Mouse (Mus musculus): ENCODE results near the gene Olfr643. TPM values are rescaled to one million over a fixed set of nuclear protein-coding genes. Genes with fewer than 3 reads are reported as not detected.

Gene Olfr643
- not detected in 2 replicates for polyA plus RNA-seq (2014; fragmentation: Nextera tagmentation; extraction: Ambion mirVana)

GRCm38 (mm10) chr7:104137305-104137704 lies at the start of gene Olfr643:
Olfr643 (minus strand) TSS chr7:104137405.
- 79% methylated on average over 5 of the region's 5 CpGs for WGBS

GRCm38 (mm10) chr7:104183292-104183691 lies 46.1 kb upstream of the Olfr643 start, which contains the start of gene Olfr648:
Olfr648 (minus strand) TSS chr7:104183392.
- H3K36me3 ChIP-seq (ENCODE audit: control insufficient read depth, insufficient read depth, low read length) = no peaks in the 10 kb centered on the region
- no peak within 1 kb of the TSS for H3K9ac ChIP-seq (replicated peaks; ENCODE audit: low read depth, low read length)
- no peak within 1 kb of the TSS for H3K27ac ChIP-seq (ENCODE audit: low read length)
- no peak within 1 kb of the TSS for H3K4me3 ChIP-seq (ENCODE audit: low read depth, low read length)
- H3K9me3 ChIP-seq (ENCODE audit: control insufficient read depth, low read depth, low read length) = no peaks in the 10 kb centered on the region
- no peaks in the 10 kb centered on the region for H3K27me3 ChIP-seq (ENCODE audit: control insufficient read depth, insufficient read depth, low read length)
- H3K4me2 ChIP-seq (replicated peaks; ENCODE audit: low read depth, low read length) = no peak within 1 kb of the TSS
- 87% methylated on average over 2 of the region's 2 CpGs for WGBS
- no peak for ATAC-seq (ENCODE audit: insufficient number of reproducible peaks, insufficient read depth, low FRiP score, low read depth)
- H3K4me1 ChIP-seq (ENCODE audit: control insufficient read depth, insufficient read depth, low read length) = no peaks in the 10 kb centered on the region

More at GRCm38 (mm10) chr7:104137305-104137704, at the start of gene Olfr643:
- Histone ChIP-seq H3K27ac (ENCODE audit: low read length) (no peak within 1 kb of the TSS), H3K36me3 (ENCODE audit: control insufficient read depth, insufficient read depth, low read length) (no peaks in the 10 kb centered on the region), H3K27me3 (ENCODE audit: control insufficient read depth, insufficient read depth, low read length) (no peaks in the 10 kb centered on the region), H3K4me1 (ENCODE audit: control insufficient read depth, insufficient read depth, low read length) (no peaks in the 10 kb centered on the region), H3K4me3 (ENCODE audit: low read depth, low read length) (no peak within 1 kb of the TSS), H3K9ac (replicated peaks; ENCODE audit: low read depth, low read length) (no peak within 1 kb of the TSS), H3K9me3 (ENCODE audit: control insufficient read depth, low read depth, low read length) (no peaks in the 10 kb centered on the region), H3K4me2 (replicated peaks; ENCODE audit: low read depth, low read length) (no peak within 1 kb of the TSS)
- ATAC-seq (ENCODE audit: insufficient number of reproducible peaks, insufficient read depth, low FRiP score, low read depth) = no peak

- Histone ChIP-seq H3K9me3 (ENCODE audit: control insufficient read depth, low read depth, low read length) (no peaks in the 10 kb centered on the region), H3K4me2 (replicated peaks; ENCODE audit: low read depth, low read length) (no peak overlapping the region), H3K27ac (ENCODE audit: low read length) (no peak overlapping the region), H3K4me1 (ENCODE audit: control insufficient read depth, insufficient read depth, low read length) (no peaks in the 10 kb centered on the region), H3K4me3 (ENCODE audit: low read depth, low read length) (no peak overlapping the region), H3K9ac (replicated peaks; ENCODE audit: low read depth, low read length) (no peak overlapping the region), H3K27me3 (ENCODE audit: control insufficient read depth, insufficient read depth, low read length) (no peaks in the 10 kb centered on the region), H3K36me3 (ENCODE audit: control insufficient read depth, insufficient read depth, low read length) (no peaks in the 10 kb centered on the region)
- no peak for ATAC-seq (ENCODE audit: insufficient number of reproducible peaks, insufficient read depth, low FRiP score, low read depth)
- 88% methylated on average over 1 of the region's 1 CpGs for WGBS
These were observed 41.9 kb upstream of the Olfr643 start for GRCm38 (mm10) chr7:104179074-104179473.

DNA sequence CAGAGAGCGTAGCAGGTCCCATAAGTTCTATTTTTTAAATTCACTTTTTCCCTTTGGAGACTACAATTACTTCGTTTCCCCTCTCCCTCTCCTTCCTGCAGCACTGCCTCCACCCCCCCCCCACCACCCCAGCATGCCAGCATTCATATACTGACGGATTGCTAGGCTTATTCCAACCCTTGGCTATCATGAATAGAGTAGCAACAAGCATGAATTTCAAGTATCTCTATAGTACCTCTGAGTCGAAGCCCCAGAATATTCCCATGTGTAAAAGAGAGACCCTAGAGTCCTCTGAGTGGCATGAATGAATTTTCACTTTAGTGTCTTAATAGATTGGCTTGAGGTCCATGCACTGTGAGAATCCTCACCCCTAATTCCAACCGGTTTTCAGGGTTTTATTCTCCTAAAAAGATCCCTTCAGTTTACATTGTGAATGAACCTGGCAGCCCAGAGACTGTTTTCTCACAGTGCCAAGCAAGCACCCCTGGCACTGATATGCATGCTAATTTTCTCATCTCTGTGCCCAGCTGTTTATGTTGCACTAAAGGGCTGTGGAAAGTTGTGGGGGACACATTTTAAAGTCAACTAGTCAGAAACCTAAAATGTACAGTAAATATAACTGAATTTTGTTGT lies 41.3 kb upstream of the Olfr643 start:
- Histone ChIP-seq H3K36me3 (ENCODE audit: control insufficient read depth, insufficient read depth, low read length) (no peaks in the 10 kb centered on the region), H3K27me3 (ENCODE audit: control insufficient read depth, insufficient read depth, low read length) (no peaks in the 10 kb centered on the region), H3K27ac (ENCODE audit: low read length) (no peak overlapping the region), H3K4me3 (ENCODE audit: low read depth, low read length) (no peak overlapping the region), H3K4me1 (ENCODE audit: control insufficient read depth, insufficient read depth, low read length) (no peaks in the 10 kb centered on the region), H3K9me3 (ENCODE audit: control insufficient read depth, low read depth, low read length) (no peaks in the 10 kb centered on the region), H3K4me2 (replicated peaks; ENCODE audit: low read depth, low read length) (no peak overlapping the region), H3K9ac (replicated peaks; ENCODE audit: low read depth, low read length) (no peak overlapping the region)
- 74% methylated on average over 5 of the region's 5 CpGs for WGBS
- ATAC-seq (ENCODE audit: insufficient number of reproducible peaks, insufficient read depth, low FRiP score, low read depth) = no peak

- 85% methylated on average over 1 of the region's 1 CpGs for WGBS
- no peaks in the 10 kb centered on the region for H3K36me3 ChIP-seq (ENCODE audit: control insufficient read depth, insufficient read depth, low read length)
- H3K4me3 ChIP-seq (ENCODE audit: low read depth, low read length) = no peak overlapping the region
- no peak overlapping the region for H3K27ac ChIP-seq (ENCODE audit: low read length)
- H3K4me2 ChIP-seq (replicated peaks; ENCODE audit: low read depth, low read length) = no peak overlapping the region
- no peaks in the 10 kb centered on the region for H3K9me3 ChIP-seq (ENCODE audit: control insufficient read depth, low read depth, low read length)
- ATAC-seq (ENCODE audit: insufficient number of reproducible peaks, insufficient read depth, low FRiP score, low read depth) = no peak
- no peak overlapping the region for H3K9ac ChIP-seq (replicated peaks; ENCODE audit: low read depth, low read length)
- H3K4me1 ChIP-seq (ENCODE audit: control insufficient read depth, insufficient read depth, low read length) = no peaks in the 10 kb centered on the region
- no peaks in the 10 kb centered on the region for H3K27me3 ChIP-seq (ENCODE audit: control insufficient read depth, insufficient read depth, low read length)
These were observed 37.9 kb upstream of the Olfr643 start for GRCm38 (mm10) chr7:104175085-104175484.

DNA sequence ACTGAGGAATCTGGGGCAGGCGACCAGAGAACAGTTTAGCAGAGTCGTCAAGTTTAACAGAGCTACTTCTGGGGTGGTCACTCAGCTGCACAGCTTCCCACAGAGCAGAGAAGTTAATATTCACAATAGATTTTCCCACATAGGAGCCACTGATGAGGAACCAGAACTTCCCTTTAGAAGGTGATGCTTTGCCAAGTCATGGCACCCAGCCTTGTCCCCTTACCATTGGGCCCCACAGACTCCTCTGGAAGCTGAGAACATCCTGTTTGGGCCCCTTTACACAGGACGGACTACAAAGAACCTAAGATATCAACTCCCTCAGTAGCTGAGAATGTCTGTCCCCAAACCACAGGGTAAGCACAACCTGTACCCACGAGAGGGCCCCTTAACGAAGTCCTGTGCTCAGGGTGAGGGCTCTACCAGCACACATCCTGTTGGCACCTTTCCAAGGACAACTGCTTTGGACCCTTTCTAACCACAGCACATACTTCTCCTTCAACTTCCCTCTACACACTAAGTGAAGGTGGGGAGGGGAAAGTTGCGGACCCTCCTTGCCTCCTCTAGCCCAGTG lies 32.5 kb upstream of the Olfr643 start:
- H3K4me3 ChIP-seq (ENCODE audit: low read depth, low read length) = no peak overlapping the region

GRCm38 (mm10) chr7:104167105-104167504 lies 29.9 kb upstream of the Olfr643 start:
- ATAC-seq (ENCODE audit: insufficient number of reproducible peaks, insufficient read depth, low FRiP score, low read depth) = no peak
- no peaks in the 10 kb centered on the region for H3K4me1 ChIP-seq (ENCODE audit: control insufficient read depth, insufficient read depth, low read length)
- H3K4me2 ChIP-seq (replicated peaks; ENCODE audit: low read depth, low read length) = no peak overlapping the region
- H3K9me3 ChIP-seq (ENCODE audit: control insufficient read depth, low read depth, low read length) = no peaks in the 10 kb centered on the region
- no peak overlapping the region for H3K27ac ChIP-seq (ENCODE audit: low read length)
- no peaks in the 10 kb centered on the region for H3K36me3 ChIP-seq (ENCODE audit: control insufficient read depth, insufficient read depth, low read length)
- 80% methylated on average over 6 of the region's 6 CpGs for WGBS
- H3K9ac ChIP-seq (replicated peaks; ENCODE audit: low read depth, low read length) = no peak overlapping the region
- no peaks in the 10 kb centered on the region for H3K27me3 ChIP-seq (ENCODE audit: control insufficient read depth, insufficient read depth, low read length)
- H3K4me3 ChIP-seq (ENCODE audit: low read depth, low read length) = no peak overlapping the region

More for the DNA sequence above, 32.5 kb upstream of the Olfr643 start:
- H3K9me3 ChIP-seq (ENCODE audit: control insufficient read depth, low read depth, low read length) = no peaks in the 10 kb centered on the region
- ATAC-seq (ENCODE audit: insufficient number of reproducible peaks, insufficient read depth, low FRiP score, low read depth) = no peak
- no peaks in the 10 kb centered on the region for H3K27me3 ChIP-seq (ENCODE audit: control insufficient read depth, insufficient read depth, low read length)
- H3K9ac ChIP-seq (replicated peaks; ENCODE audit: low read depth, low read length) = no peak overlapping the region
- no peaks in the 10 kb centered on the region for H3K4me1 ChIP-seq (ENCODE audit: control insufficient read depth, insufficient read depth, low read length)
- H3K27ac ChIP-seq (ENCODE audit: low read length) = no peak overlapping the region
- H3K4me2 ChIP-seq (replicated peaks; ENCODE audit: low read depth, low read length) = no peak overlapping the region
- H3K36me3 ChIP-seq (ENCODE audit: control insufficient read depth, insufficient read depth, low read length) = no peaks in the 10 kb centered on the region
- 69% methylated on average over 6 of the region's 6 CpGs for WGBS

DNA sequence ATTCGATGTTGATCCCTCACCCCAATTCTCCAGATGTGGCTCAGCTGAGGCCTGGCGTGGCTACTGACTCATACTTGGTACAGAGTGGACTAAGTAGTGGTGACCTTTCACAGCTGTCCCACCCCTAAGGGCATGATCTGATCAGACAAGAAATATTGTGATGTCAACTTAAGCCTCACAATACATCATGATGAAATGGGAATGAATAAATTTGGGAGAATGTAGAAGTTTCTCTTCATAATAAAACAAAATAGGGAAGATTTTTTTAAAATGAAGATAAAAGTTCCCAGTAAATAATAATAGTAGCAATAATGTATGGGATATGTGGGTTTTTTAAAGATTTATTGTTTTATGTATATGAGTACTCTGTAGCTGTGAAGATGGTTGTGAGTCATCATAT lies 13.3 kb upstream of the Olfr643 start, which contains the start of gene Ubqlnl:
Gene Ubqlnl, minus strand, starts transcription at position 101 of the 400 bp plus-strand sequence.
- no peak for ATAC-seq (ENCODE audit: insufficient number of reproducible peaks, insufficient read depth, low FRiP score, low read depth)
- Histone ChIP-seq H3K4me1 (ENCODE audit: control insufficient read depth, insufficient read depth, low read length) (no peaks in the 10 kb centered on the region), H3K4me2 (replicated peaks; ENCODE audit: low read depth, low read length) (no peak within 1 kb of the TSS), H3K9ac (replicated peaks; ENCODE audit: low read depth, low read length) (no peak within 1 kb of the TSS), H3K9me3 (ENCODE audit: control insufficient read depth, low read depth, low read length) (no peaks in the 10 kb centered on the region), H3K27ac (ENCODE audit: low read length) (no peak within 1 kb of the TSS), H3K36me3 (ENCODE audit: control insufficient read depth, insufficient read depth, low read length) (no peaks in the 10 kb centered on the region), H3K4me3 (ENCODE audit: low read depth, low read length) (no peak within 1 kb of the TSS), H3K27me3 (ENCODE audit: control insufficient read depth, insufficient read depth, low read length) (no peaks in the 10 kb centered on the region)
- 84% methylated on average over 2 of the region's 2 CpGs for WGBS
